Mouse (Mus musculus): ENCODE data around the gene Rora.

DNA sequence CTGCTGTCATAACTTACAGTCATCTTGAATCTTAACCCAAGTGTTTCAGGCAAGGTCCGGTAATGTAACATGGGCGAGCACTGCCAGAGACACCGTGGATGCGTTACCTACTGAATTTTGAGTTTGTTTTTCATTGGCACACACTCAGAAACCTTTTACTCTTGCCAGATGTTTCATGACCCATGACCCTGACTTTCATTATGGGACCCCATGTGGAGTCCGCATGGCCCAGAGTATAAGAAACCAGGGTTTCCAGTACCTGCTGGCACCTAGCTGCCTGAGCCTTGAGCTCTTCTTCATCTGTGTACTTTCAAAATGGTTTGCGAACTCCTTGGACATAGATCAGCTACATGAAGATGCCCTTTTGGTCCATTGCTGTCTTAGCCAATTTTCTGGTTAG lies 179.7 kb downstream of the Rora start:
- TF ChIP-seq CTCF (IDR thresholded peaks at IDR 0.05; ENCODE audit: control insufficient read depth, insufficient read depth, low read length) (no peak), POLR2A (IDR thresholded peaks at IDR 0.05; ENCODE audit: borderline replicate concordance, control insufficient read depth, low read depth, low read length) (no peak)
